Mouse (Mus musculus) spleen, adult 2 months (tissue): ENCODE data around the gene Slain1.

ENCODE experiments used
- CTCF ChIP-seq: fragments of 200-500 bp; IDR thresholded peaks from 2 replicates; pipeline ENCODE4 v1.5.1; 2011; ENCODE audit warnings: mild to moderate bottlenecking, inconsistent platforms; ENCODE audit not compliant: insufficient read depth, insufficient read length, insufficient replicate concordance; ENCODE audit errors: extremely low read depth
- POLR2A ChIP-seq: fragments of 200-500 bp; IDR thresholded peaks from 2 replicates; pipeline ENCODE4 v1.6.1; 2011; ENCODE audit warnings: low read depth, low read length, inconsistent platforms

DNA sequence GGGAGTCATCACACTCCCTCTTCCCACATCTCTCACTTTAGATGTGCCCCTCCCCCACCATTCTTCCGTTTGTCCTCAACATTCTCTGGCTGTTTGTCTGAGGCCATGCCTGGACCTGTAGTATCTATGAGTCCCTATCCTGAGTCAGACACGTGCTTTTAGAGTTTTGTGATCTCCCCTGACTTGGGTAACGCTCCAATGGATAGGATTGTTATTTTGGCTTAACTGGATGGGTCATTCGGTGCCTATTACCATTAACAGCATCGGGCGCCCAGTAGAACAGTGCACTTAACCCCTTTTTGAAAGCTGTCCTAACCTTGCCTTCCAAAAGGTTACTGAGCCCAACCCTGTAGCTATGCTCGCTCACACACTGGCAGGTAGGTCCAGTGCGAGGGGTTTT lies 78.5 kb downstream of the Slain1 start:
- TF ChIP-seq POLR2A (no peak), CTCF (no peak)
